Mouse (Mus musculus): ENCODE results near the gene Cdkn1a.

Gene Cdkn1a

DNA sequence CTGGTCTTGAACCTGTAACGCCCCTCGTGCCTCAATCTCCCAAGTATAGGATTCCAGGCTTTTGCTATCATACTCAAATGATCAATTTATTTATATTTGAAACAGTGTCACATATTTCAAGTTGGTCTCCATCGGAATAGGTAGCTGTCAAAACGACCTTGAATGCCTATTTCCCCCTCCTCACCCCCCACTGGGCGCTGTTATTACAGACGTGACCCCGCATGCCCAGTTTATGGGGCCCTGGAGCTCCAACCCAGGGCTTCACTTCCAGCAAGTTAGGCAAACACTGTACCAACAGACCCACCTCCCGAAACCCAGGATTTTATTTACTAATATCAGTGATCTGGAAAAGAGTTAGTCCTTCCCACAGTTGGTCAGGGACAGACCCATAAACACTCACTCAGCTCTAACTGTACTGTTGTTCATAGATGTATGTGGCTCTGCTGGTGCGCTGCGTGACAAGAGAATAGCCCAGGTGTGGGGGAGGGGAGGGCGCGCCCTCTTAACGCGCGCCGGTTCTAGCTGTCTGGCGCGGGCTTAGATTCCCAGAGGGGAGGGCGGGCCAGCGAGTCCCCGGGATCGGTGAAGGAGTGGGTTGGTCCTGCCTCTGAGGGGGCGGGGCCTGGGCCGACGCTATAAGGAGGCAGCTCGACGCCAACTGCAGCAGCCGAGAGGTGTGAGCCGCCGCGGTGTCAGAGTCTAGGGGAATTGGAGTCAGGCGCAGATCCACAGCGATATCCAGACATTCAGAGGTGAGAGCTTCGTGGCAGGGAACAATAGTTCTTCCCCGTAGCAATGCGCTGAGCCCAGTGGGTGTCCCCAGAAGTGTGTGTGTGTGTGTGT is 2.6 kb downstream of the Cdkn1a start:
- peaks cover 23% of the 10 kb centered on the region for H3K36me3 ChIP-seq (ENCODE audit: insufficient read depth, low read length)
- H3K9me3 ChIP-seq (ENCODE audit: low read length), result peaks cover 15% of the 10 kb centered on the region
- TF ChIP-seq NANOG (IDR thresholded peaks at IDR 0.05; ENCODE audit: borderline replicate concordance, low read length) (no peak), CTCF (conservative IDR thresholded peaks at IDR 0.05; ENCODE audit: low read length) (no peak), POU5F1 (IDR thresholded peaks at IDR 0.05; ENCODE audit: borderline replicate concordance, low read length) (no peak)
- peaks cover 64% of the 10 kb centered on the region for H3K4me1 ChIP-seq (replicated peaks; ENCODE audit: low read depth, low read length)
- H3K4me3 ChIP-seq (replicated peaks; ENCODE audit: low read length), result peak overlapping the region; percentile 93
- peaks cover 18% of the 10 kb centered on the region for H3K27me3 ChIP-seq (ENCODE audit: insufficient read depth, low read length)

DNA sequence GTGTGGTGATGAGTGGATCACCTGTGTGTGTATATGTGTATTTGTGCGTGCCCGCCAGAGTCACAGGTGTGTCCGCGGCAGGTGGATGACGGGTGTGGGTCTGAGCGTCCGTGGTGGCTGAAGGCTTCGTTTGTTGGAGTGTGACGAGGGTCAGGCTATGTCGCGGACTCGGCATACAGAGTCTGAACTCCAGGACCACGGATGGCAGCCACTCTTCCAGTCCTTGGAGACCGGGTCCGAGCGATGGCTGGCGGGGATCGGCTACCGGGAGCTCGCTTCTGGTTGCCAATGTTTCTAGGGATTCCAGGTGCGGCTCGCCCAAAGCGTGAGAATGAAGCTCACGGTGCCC is 3.2 kb downstream of the Cdkn1a start:
- Histone ChIP-seq H3K4me3 (replicated peaks; ENCODE audit: low read length) (peak overlapping the region; percentile 93), H3K4me1 (replicated peaks; ENCODE audit: low read depth, low read length) (peaks cover 70% of the 10 kb centered on the region), H3K9me3 (ENCODE audit: low read length) (peaks cover 15% of the 10 kb centered on the region), H3K27me3 (ENCODE audit: insufficient read depth, low read length) (peaks cover 20% of the 10 kb centered on the region), H3K36me3 (ENCODE audit: insufficient read depth, low read length) (peaks cover 29% of the 10 kb centered on the region)
- TF ChIP-seq CTCF (conservative IDR thresholded peaks at IDR 0.05; ENCODE audit: low read length), result no peak
- no peak for TF ChIP-seq NANOG (IDR thresholded peaks at IDR 0.05; ENCODE audit: borderline replicate concordance, low read length)
- no peak for TF ChIP-seq POU5F1 (IDR thresholded peaks at IDR 0.05; ENCODE audit: borderline replicate concordance, low read length)

DNA sequence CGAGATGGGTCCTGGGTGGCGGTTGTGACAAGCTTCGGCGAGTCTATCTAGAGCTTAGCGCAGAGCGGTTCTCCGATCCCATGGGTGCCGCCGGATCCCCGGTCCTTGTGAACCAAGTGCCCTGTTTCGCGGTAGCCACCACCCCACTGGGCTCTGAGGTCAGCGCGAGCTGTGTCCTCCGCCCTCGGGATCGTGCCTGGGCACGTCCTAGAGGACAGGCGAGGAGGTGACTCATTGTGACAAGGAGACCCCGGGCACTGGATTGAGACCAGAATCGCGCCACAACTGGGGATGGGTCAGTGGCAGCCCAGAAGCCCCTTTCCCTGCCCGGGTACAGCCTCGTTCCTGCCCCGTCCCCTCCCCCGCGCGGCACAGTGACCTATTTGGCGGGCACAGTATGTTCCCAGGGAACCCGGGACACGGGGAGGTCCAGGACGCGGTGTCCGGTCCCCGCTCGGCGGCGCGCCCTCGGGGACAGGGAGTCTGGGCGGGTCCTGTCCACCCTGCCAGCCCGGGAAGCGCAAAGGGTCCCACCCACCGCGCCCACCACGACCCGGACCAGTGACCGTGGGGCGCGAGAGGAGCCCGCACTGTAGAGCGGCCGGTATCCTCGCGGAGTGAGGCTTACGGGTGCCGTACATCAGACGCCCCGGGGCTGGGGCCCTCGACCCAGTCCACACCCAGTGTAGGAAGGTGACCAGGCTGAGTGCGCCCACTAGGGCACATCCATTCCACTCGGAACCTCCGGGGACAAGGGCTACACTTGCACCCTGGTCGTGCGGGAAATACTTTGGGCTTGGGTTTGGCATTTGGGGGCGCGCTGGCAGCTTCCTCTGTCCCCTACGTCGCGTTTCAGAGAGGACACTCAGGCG is 3.8 kb downstream of the Cdkn1a start:
- TF ChIP-seq POU5F1 (IDR thresholded peaks at IDR 0.05; ENCODE audit: borderline replicate concordance, low read length), result no peak
- no peak for TF ChIP-seq CTCF (conservative IDR thresholded peaks at IDR 0.05; ENCODE audit: low read length)
- no peak for TF ChIP-seq NANOG (IDR thresholded peaks at IDR 0.05; ENCODE audit: borderline replicate concordance, low read length)
- peak overlapping the region; percentile 93 for H3K4me3 ChIP-seq (replicated peaks; ENCODE audit: low read length)
- H3K9me3 ChIP-seq (ENCODE audit: low read length), result peaks cover 15% of the 10 kb centered on the region
- H3K4me1 ChIP-seq (replicated peaks; ENCODE audit: low read depth, low read length), result peaks cover 71% of the 10 kb centered on the region
- peaks cover 35% of the 10 kb centered on the region for H3K36me3 ChIP-seq (ENCODE audit: insufficient read depth, low read length)
- H3K27me3 ChIP-seq (ENCODE audit: insufficient read depth, low read length), result peaks cover 20% of the 10 kb centered on the region

DNA sequence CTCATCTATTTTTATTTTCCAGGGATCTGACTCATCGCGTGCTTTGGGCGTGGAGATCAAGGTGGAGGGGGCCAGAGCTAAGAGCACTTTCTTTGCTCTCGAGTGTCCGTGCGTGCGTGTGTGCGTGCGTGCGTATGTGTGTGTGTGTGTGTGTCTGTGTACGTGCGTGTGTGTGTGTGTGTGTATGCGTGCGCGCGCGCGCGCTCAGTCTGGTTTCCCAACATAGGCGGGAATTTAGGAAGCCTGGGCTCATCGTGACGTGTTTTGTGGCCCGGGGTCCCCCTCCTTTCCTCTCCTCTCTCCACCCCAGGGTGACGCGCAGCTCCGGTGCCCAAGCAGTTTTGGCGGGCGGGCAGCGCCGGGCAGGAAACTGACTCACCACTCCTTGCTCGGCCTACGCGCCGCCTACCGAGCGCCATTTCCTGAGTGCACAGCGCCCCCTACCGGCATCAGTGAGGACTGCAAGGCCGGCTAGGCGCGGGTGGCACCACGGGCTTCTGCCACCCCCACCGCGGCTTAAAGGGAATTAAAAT is 4.5 kb downstream of the Cdkn1a start:
- TF ChIP-seq CTCF (conservative IDR thresholded peaks at IDR 0.05; ENCODE audit: low read length), result peak; percentile 94
- no peak for TF ChIP-seq POU5F1 (IDR thresholded peaks at IDR 0.05; ENCODE audit: borderline replicate concordance, low read length)

DNA sequence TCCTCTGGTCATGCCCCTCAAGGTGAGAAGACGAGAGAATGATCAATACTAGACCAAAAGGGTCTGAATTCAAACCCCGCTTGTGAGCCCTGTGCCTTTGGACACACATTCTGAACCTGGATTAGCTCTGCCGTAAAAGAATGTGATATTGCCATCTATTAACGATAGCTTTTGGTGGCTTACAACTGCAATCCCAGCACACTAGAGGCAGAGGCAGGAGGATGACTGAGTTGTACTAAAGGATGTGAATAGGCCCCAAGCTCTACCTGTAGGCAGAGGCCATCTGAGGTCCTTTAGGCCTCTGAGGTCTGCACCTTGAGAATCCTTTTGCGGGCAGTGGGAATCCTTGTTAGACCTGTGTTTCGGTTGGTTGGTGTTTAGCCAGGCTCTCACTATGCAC is 5.5 kb downstream of the Cdkn1a start:
- Histone ChIP-seq H3K36me3 (ENCODE audit: insufficient read depth, low read length) (peaks cover 49% of the 10 kb centered on the region), H3K4me3 (replicated peaks; ENCODE audit: low read length) (peak overlapping the region; percentile 93), H3K27me3 (ENCODE audit: insufficient read depth, low read length) (peaks cover 20% of the 10 kb centered on the region), H3K4me1 (replicated peaks; ENCODE audit: low read depth, low read length) (peaks cover 66% of the 10 kb centered on the region), H3K9me3 (ENCODE audit: low read length) (peaks cover 4% of the 10 kb centered on the region)
- no peak for TF ChIP-seq NANOG (IDR thresholded peaks at IDR 0.05; ENCODE audit: borderline replicate concordance, low read length)
- TF ChIP-seq CTCF (conservative IDR thresholded peaks at IDR 0.05; ENCODE audit: low read length), result no peak
- no peak for TF ChIP-seq POU5F1 (IDR thresholded peaks at IDR 0.05; ENCODE audit: borderline replicate concordance, low read length)

More for the DNA sequence above, 4.5 kb downstream of the Cdkn1a start:
- Histone ChIP-seq H3K4me1 (replicated peaks; ENCODE audit: low read depth, low read length) (peaks cover 71% of the 10 kb centered on the region), H3K9me3 (ENCODE audit: low read length) (peaks cover 14% of the 10 kb centered on the region), H3K4me3 (replicated peaks; ENCODE audit: low read length) (peak overlapping the region; percentile 93), H3K27me3 (ENCODE audit: insufficient read depth, low read length) (peaks cover 20% of the 10 kb centered on the region), H3K36me3 (ENCODE audit: insufficient read depth, low read length) (peaks cover 42% of the 10 kb centered on the region)

DNA sequence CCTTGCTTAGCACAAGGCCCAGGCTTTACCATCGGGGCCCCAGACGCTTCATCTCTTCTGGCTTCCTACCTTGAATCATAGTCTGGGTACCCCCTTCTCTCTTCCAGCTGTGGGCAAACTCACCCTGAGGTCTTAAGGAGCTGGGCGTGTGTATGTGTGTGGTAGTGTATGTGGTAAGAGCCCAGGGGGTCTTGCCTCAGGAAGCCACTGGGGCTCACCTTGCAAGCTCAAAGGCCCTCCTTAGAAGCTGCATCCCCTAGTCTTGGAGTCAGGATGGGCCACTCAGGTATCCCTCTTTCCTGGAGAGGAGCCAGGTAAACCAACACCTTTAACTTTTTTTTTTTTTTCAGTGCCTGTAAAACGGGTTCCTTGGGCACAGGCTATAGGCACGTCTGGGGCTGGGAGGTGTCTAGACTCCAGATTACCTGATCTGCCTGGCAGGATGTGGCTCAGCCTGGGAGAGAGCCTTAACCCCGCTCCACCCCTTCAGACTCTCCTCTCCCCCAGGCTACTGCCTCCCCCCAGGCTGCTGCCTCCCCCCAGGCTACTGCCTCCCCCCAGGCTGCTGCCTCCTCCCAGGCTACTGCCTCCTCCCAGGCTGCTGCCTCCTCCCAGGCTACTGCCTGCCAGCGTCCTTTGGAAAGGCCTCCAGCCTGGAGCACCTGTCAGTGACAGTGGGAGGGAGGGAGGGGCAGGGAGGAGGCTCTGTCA is 6.2 kb downstream of the Cdkn1a start:
- peak overlapping the region; percentile 93; the same call in 1 of the 2 replicates for H3K4me3 ChIP-seq (replicated peaks; ENCODE audit: low read length)
- TF ChIP-seq CTCF (conservative IDR thresholded peaks at IDR 0.05; ENCODE audit: low read length), result no peak
- peaks cover 62% of the 10 kb centered on the region for H3K4me1 ChIP-seq (replicated peaks; ENCODE audit: low read depth, low read length)
- peaks cover 20% of the 10 kb centered on the region for H3K27me3 ChIP-seq (ENCODE audit: insufficient read depth, low read length)
- H3K9me3 ChIP-seq (ENCODE audit: low read length), result no peaks in the 10 kb centered on the region
- H3K36me3 ChIP-seq (ENCODE audit: insufficient read depth, low read length), result peaks cover 49% of the 10 kb centered on the region

DNA sequence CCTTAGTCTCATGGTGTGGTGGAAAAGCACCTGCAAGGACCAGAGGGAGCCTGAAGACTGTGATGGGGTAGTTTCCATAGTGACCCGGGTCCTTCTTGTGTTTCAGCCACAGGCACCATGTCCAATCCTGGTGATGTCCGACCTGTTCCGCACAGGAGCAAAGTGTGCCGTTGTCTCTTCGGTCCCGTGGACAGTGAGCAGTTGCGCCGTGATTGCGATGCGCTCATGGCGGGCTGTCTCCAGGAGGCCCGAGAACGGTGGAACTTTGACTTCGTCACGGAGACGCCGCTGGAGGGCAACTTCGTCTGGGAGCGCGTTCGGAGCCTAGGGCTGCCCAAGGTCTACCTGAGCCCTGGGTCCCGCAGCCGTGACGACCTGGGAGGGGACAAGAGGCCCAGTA is 7.5 kb downstream of the Cdkn1a start:
- TF ChIP-seq POU5F1 (IDR thresholded peaks at IDR 0.05; ENCODE audit: borderline replicate concordance, low read length), result no peak
- no peak for TF ChIP-seq CTCF (conservative IDR thresholded peaks at IDR 0.05; ENCODE audit: low read length)
- TF ChIP-seq NANOG (IDR thresholded peaks at IDR 0.05; ENCODE audit: borderline replicate concordance, low read length), result no peak
- Histone ChIP-seq H3K4me1 (replicated peaks; ENCODE audit: low read depth, low read length) (peaks cover 49% of the 10 kb centered on the region), H3K9me3 (ENCODE audit: low read length) (no peaks in the 10 kb centered on the region), H3K36me3 (ENCODE audit: insufficient read depth, low read length) (peaks cover 49% of the 10 kb centered on the region), H3K27me3 (ENCODE audit: insufficient read depth, low read length) (peaks cover 16% of the 10 kb centered on the region), H3K4me3 (replicated peaks; ENCODE audit: low read length) (peak overlapping the region; percentile 37; the same call in 1 of the 2 replicates)

DNA sequence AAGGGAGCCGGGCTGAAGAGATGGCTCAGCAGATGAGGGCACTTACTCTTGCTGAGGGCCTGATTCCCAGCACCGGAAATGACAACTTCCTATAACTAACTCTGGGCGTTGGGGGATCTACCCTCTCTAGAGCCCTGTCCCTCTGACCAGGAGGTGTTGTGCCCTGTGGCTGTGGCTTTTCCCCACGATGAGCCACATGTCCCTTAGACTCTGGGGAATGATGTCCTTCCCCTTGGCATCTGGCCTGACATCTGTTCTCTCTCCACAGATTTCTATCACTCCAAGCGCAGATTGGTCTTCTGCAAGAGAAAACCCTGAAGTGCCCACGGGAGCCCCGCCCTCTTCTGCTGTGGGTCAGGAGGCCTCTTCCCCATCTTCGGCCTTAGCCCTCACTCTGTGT is 8.3 kb downstream of the Cdkn1a start:
- TF ChIP-seq NANOG (IDR thresholded peaks at IDR 0.05; ENCODE audit: borderline replicate concordance, low read length), result no peak
- TF ChIP-seq CTCF (conservative IDR thresholded peaks at IDR 0.05; ENCODE audit: low read length), result no peak
- Histone ChIP-seq H3K27me3 (ENCODE audit: insufficient read depth, low read length) (peaks cover 13% of the 10 kb centered on the region), H3K4me1 (replicated peaks; ENCODE audit: low read depth, low read length) (peaks cover 46% of the 10 kb centered on the region), H3K4me3 (replicated peaks; ENCODE audit: low read length) (no peak overlapping the region), H3K36me3 (ENCODE audit: insufficient read depth, low read length) (peaks cover 49% of the 10 kb centered on the region), H3K9me3 (ENCODE audit: low read length) (no peaks in the 10 kb centered on the region)
